Mouse (Mus musculus) left cerebral cortex, postnatal 36 days (tissue): Measurements from ENCODE around the gene Cacybp. TPM values are rescaled to one million over a fixed set of nuclear protein-coding genes. Genes with fewer than 3 reads are reported as not detected.

Experiments used
- total RNA-seq, 2 experiments: library from RNA; stranded (reverse); gene quantifications; 2 replicates each; pipeline ENCODE4 v1.2.3; 2021

The Cacybp gene
- total RNA-seq, 2 experiments from 2014 or later = 83.1 to 88.2 TPM

Other genes with a start within 250 kb of the Cacybp start
- 1 to 10 TPM; 2.6 TPM for gene 4930523C07Rik, start 168.5 kb downstream of the Cacybp start, total RNA-seq
- gene Tnn, start 59.3 kb downstream of the Cacybp start, total RNA-seq = under 1 TPM; 0.22 to 0.23 TPM
- 10 to 100 TPM; 63.1 to 71.3 TPM for gene Mrps14, start 17.7 kb downstream of the Cacybp start, total RNA-seq